Comparison of ENCODE assay signal across 14 mouse cellular contexts in the genomic region with DNA sequence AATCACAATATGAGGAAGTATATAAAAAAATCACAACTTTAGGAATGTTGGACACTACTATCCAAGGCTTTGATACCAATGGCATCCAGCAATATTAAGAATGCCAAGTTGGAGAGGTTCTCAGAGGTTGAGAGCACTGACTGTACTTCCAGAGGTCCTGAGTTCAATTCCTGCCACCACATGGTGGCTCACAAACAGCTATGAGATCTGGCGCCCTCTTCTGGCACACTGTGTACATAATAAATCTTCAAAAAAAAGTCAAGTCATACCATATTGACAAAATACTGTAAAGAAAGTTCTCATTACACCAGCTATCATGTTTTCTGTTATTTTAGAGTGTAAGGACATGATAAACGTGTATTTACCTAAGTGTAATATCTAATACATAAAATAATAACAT.
A peak's percentile ranks its signal among the peaks of the same experiment; 100 is the strongest.
DNase-seq lines count a peak whose midpoint lies in the region; ATAC-seq and TF ChIP-seq lines count a peak whose summit lies in the region.
"Had no signal": no experiment of that assay in that cellular context is flagged by ENCODE, and none has a peak within 500 bp of the region (broad histone marks: within the 10 kb centered on the region; RNA-seq: fewer than 3 reads in every experiment).

No protein-coding gene starts in this region.

- no peak overlapping the region for H3K27ac ChIP-seq in forebrain, embryonic 11.5 days (ENCODE audit: low read depth, low read length)
- H3K27ac ChIP-seq in forebrain, embryonic 14.5 days (ENCODE audit: low read depth, low read length) = no peak overlapping the region
- no peak overlapping the region for H3K27ac ChIP-seq in left cerebral cortex, adult 2 months
- H3K27ac ChIP-seq: embryonic facial prominence, embryonic 10.5 days; forebrain, embryonic 12.5 days; midbrain, embryonic 15.5 days had no signal

- H3K9me3 ChIP-seq in forebrain, embryonic 11.5 days (ENCODE audit: control insufficient read depth, low read length) = no peaks in the 10 kb centered on the region
- H3K9me3 ChIP-seq in forebrain, embryonic 14.5 days (replicated peaks; ENCODE audit: control insufficient read depth, low read length) = no peaks in the 10 kb centered on the region
- H3K9me3 ChIP-seq: embryonic facial prominence, embryonic 10.5 days; forebrain, embryonic 12.5 days; midbrain, embryonic 15.5 days had no signal

- no peaks in the 10 kb centered on the region for H3K36me3 ChIP-seq in forebrain, embryonic 11.5 days (ENCODE audit: control insufficient read depth, insufficient read depth, low read length)
- H3K36me3 ChIP-seq in forebrain, embryonic 14.5 days (ENCODE audit: control insufficient read depth, insufficient read depth, low read length) = no peaks in the 10 kb centered on the region
- H3K36me3 ChIP-seq: embryonic facial prominence, embryonic 10.5 days; forebrain, embryonic 12.5 days; midbrain, embryonic 15.5 days had no signal

- H3K4me2 ChIP-seq in forebrain, embryonic 11.5 days (ENCODE audit: low read depth, low read length, severe bottlenecking) = no peak overlapping the region
- no peak overlapping the region for H3K4me2 ChIP-seq in forebrain, embryonic 14.5 days (ENCODE audit: low read length)
- H3K4me2 ChIP-seq: forebrain, embryonic 12.5 days; midbrain, embryonic 15.5 days had no signal

- no peak overlapping the region for H3K4me3 ChIP-seq in forebrain, embryonic 11.5 days (ENCODE audit: low read depth, low read length)
- no peak overlapping the region for H3K4me3 ChIP-seq in forebrain, embryonic 14.5 days (ENCODE audit: low read depth, low read length)
- H3K4me3 ChIP-seq in left cerebral cortex, adult 2 months = no peak overlapping the region
- H3K4me3 ChIP-seq: embryonic facial prominence, embryonic 10.5 days; forebrain, embryonic 12.5 days; midbrain, embryonic 15.5 days had no signal

- no peak overlapping the region for H3K9ac ChIP-seq in forebrain, embryonic 11.5 days (ENCODE audit: low read length)
- no peak overlapping the region for H3K9ac ChIP-seq in forebrain, embryonic 14.5 days (ENCODE audit: low read length)
- H3K9ac ChIP-seq: forebrain, embryonic 12.5 days; liver, postnatal 0 days; midbrain, embryonic 15.5 days had no signal

- TF ChIP-seq POLR2A in brain, embryonic 14.5 days (IDR thresholded peaks at IDR 0.05; ENCODE audit: borderline replicate concordance, extremely low read depth, insufficient read depth, insufficient read length, poor library complexity, severe bottlenecking) = no peak

- no peaks in the 10 kb centered on the region for H3K27me3 ChIP-seq in forebrain, embryonic 11.5 days (ENCODE audit: control insufficient read depth, insufficient read depth, low read length)
- no peaks in the 10 kb centered on the region for H3K27me3 ChIP-seq in forebrain, embryonic 14.5 days (replicated peaks; ENCODE audit: control insufficient read depth, insufficient read depth, low read length)
- H3K27me3 ChIP-seq: forebrain, embryonic 12.5 days; midbrain, embryonic 15.5 days had no signal

- TF ChIP-seq CTCF in left cerebral cortex, adult 2 months (IDR thresholded peaks at IDR 0.05) = peak; percentile 31
- TF ChIP-seq CTCF in brain, embryonic 14.5 days (IDR thresholded peaks at IDR 0.05; ENCODE audit: borderline replicate concordance, extremely low read depth, insufficient read depth, insufficient read length) = peak; percentile 13; the same call in 1 of the 2 replicates

- intact Hi-C loops in left cerebral cortex, adult 2 months (cut with DNase I) = no loop called here

- DNase-seq in forebrain, embryonic 11.5 days (ENCODE audit: low spot score) = peak; percentile 50
- no peak for DNase-seq in forebrain, embryonic 14.5 days (ENCODE audit: low spot score)
- DNase-seq in left cerebral cortex, adult 2 months (ENCODE audit: extremely low spot score in 1 of 2, low spot score in 2 of 2) = no peak
- no peak for DNase-seq in left cerebral cortex, adult 18-20 months (ENCODE audit: low spot score in 2 of 2)
- peak; percentile 23 for DNase-seq in A20 (ENCODE audit: low read depth, low spot score)
- no peak for DNase-seq in brain, embryonic 14.5 days (ENCODE audit: low read depth)
- DNase-seq in thymus, adult 18-20 months = no peak
- DNase-seq: heart, postnatal 36 days; liver, postnatal 0 days had no signal

- WGBS in forebrain, embryonic 11.5 days = 56% methylated on average over 2 of the region's 2 CpGs
- WGBS in forebrain, embryonic 14.5 days = 50% methylated on average over 2 of the region's 2 CpGs

- no peaks in the 10 kb centered on the region for H3K4me1 ChIP-seq in forebrain, embryonic 11.5 days (replicated peaks; ENCODE audit: control insufficient read depth, insufficient read depth, low read length)
- no peaks in the 10 kb centered on the region for H3K4me1 ChIP-seq in forebrain, embryonic 14.5 days (ENCODE audit: control insufficient read depth, insufficient read depth, low read length)
- H3K4me1 ChIP-seq: embryonic facial prominence, embryonic 10.5 days had no signal

- no peak for ATAC-seq in forebrain, embryonic 11.5 days (replicated peaks; ENCODE audit: low FRiP score)
- ATAC-seq in forebrain, embryonic 14.5 days = no peak
- no peak for ATAC-seq in erythroid progenitor cell, adult 5-6 weeks (replicated peaks; ENCODE audit: low FRiP score, poor library complexity, severe bottlenecking)
- ATAC-seq: activated CD4-positive, CD25-positive, alpha-beta regulatory T cell, adult 4 months; liver, postnatal 0 days; midbrain, embryonic 15.5 days had no signal

Comparison
In these comparisons a context has a peak if more than half of its experiments do, and no peak if none do; other contexts are left out.
1. DNase-seq: peak in forebrain, embryonic 11.5 days (single experiment) and A20 (single experiment); none in forebrain, embryonic 14.5 days (single experiment), left cerebral cortex, adult 2 months (0 of 2), left cerebral cortex, adult 18-20 months (0 of 2), brain, embryonic 14.5 days (single experiment) and thymus, adult 18-20 months (0 of 2).